9 mouse cellular contexts compared by ENCODE assay signal in genomic region chr7:142316558-142316957, GRCm38 (mm10). TPM values are rescaled to one million over a fixed set of nuclear protein-coding genes. Genes with fewer than 3 reads are reported as not detected.
A peak's percentile ranks its signal among the peaks of the same experiment; 100 is the strongest.
DNase-seq lines count a peak whose midpoint lies in the region; ATAC-seq and TF ChIP-seq lines count a peak whose summit lies in the region.
"Had no signal": no experiment of that assay in that cellular context is flagged by ENCODE, and none has a peak within 500 bp of the region (broad histone marks: within the 10 kb centered on the region; RNA-seq: fewer than 3 reads in every experiment).

No protein-coding gene starts in this region.

- H3K4me1 ChIP-seq in testis, adult 2 months (ENCODE audit: control insufficient read depth, insufficient read depth, low read length), result no peaks in the 10 kb centered on the region
- peaks cover 41% of the 10 kb centered on the region for H3K4me1 ChIP-seq in heart, embryonic 12.5 days (replicated peaks)
- peaks cover 14% of the 10 kb centered on the region for H3K4me1 ChIP-seq in midbrain, embryonic 14.5 days (ENCODE audit: control insufficient read depth, insufficient read depth, low read length)

- ATAC-seq in heart, embryonic 12.5 days (ENCODE audit: insufficient number of reproducible peaks, low FRiP score), result 0 out of 2 replicates have a peak, but pooled peaks have one; percentile 69
- no peak for ATAC-seq in midbrain, embryonic 14.5 days (ENCODE audit: low FRiP score, low TSS enrichment)

- no peak overlapping the region for H3K9ac ChIP-seq in heart, embryonic 12.5 days
- H3K9ac ChIP-seq in midbrain, embryonic 14.5 days (replicated peaks; ENCODE audit: low read length), result no peak overlapping the region

- no peaks in the 10 kb centered on the region for H3K36me3 ChIP-seq in testis, adult 2 months (ENCODE audit: control insufficient read depth, insufficient read depth, low read length)
- no peaks in the 10 kb centered on the region for H3K36me3 ChIP-seq in heart, embryonic 12.5 days
- H3K36me3 ChIP-seq in midbrain, embryonic 14.5 days (ENCODE audit: control insufficient read depth, insufficient read depth, low read length), result no peaks in the 10 kb centered on the region

- peak; percentile 50; the same call in 1 of the 2 replicates for TF ChIP-seq CTCF in testis, adult 2 months (IDR thresholded peaks at IDR 0.05; ENCODE audit: control insufficient read depth, insufficient read depth, insufficient replicate concordance, low read depth, low read length)

- no peak overlapping the region for H3K4me2 ChIP-seq in heart, embryonic 12.5 days
- H3K4me2 ChIP-seq in midbrain, embryonic 14.5 days (ENCODE audit: low read length), result no peak overlapping the region

- TF ChIP-seq POLR2A in testis, adult 2 months (IDR thresholded peaks at IDR 0.05; ENCODE audit: control insufficient read depth, low read depth, low read length), result no peak

- H3K9me3 ChIP-seq in heart, embryonic 12.5 days (replicated peaks), result no peaks in the 10 kb centered on the region
- H3K9me3 ChIP-seq in midbrain, embryonic 14.5 days (ENCODE audit: control insufficient read depth, low read length), result no peaks in the 10 kb centered on the region

- H3K4me3 ChIP-seq in testis, adult 2 months (ENCODE audit: control insufficient read depth, low read depth, low read length), result no peak overlapping the region
- no peak overlapping the region for H3K4me3 ChIP-seq in heart, embryonic 12.5 days
- no peak overlapping the region for H3K4me3 ChIP-seq in midbrain, embryonic 14.5 days (replicated peaks; ENCODE audit: low read depth, low read length)

- DNase-seq in adrenal gland, adult (ENCODE audit: inconsistent age in 2 of 2, low spot score in 1 of 2), result peak; percentile 33 to 79
- no peak for DNase-seq in adrenal gland, adult 2 months
- no peak for DNase-seq in testis, postnatal 14 days (ENCODE audit: low spot score)
- peak; percentile 65 to 67 for DNase-seq in layer of hippocampus, postnatal 10 days (ENCODE audit: low spot score in 2 of 2)
- peak; percentile 82 for DNase-seq in midbrain, embryonic 14.5 days
- DNase-seq in thymus, postnatal 36 days, result peak; percentile 47 to 52

- no peak overlapping the region for H3K27ac ChIP-seq in testis, adult 2 months (ENCODE audit: control insufficient read depth, insufficient read depth, low read depth, low read length)
- H3K27ac ChIP-seq in heart, embryonic 12.5 days (ENCODE audit: poor library complexity, severe bottlenecking), result 0 out of 2 replicates have a peak overlapping the region, but pooled peaks have one; percentile 48
- H3K27ac ChIP-seq in midbrain, embryonic 14.5 days (replicated peaks; ENCODE audit: low read depth, low read length), result no peak overlapping the region

- H3K27me3 ChIP-seq in testis, adult 2 months (ENCODE audit: control insufficient read depth, insufficient read depth, low read length), result no peaks in the 10 kb centered on the region
- no peaks in the 10 kb centered on the region for H3K27me3 ChIP-seq in heart, embryonic 12.5 days (replicated peaks)
- no peaks in the 10 kb centered on the region for H3K27me3 ChIP-seq in midbrain, embryonic 14.5 days (ENCODE audit: control insufficient read depth, insufficient read depth, low read length)

- WGBS in heart, embryonic 12.5 days, result 23% methylated on average over 6 of the region's 6 CpGs
- 50% methylated on average over 6 of the region's 6 CpGs for WGBS in midbrain, embryonic 14.5 days

RNA-seq across cellular contexts. Expression of gene Krtap5-4, which starts 13.2 kb away (rescaled TPM):
- not detected for total RNA-seq in adrenal gland, adult 2 months (2021)
- not detected in 2 replicates for polyA plus RNA-seq in adrenal gland, adult 2 months (2012; rRNA removed)
- not detected in 2 replicates for polyA plus RNA-seq in testis, adult 2 months (2012; rRNA removed)
- polyA plus RNA-seq in heart, embryonic 12.5 days (2016; fragmentation: Nextera tagmentation; extraction: Ambion mirVana), result not detected in 2 replicates
- not detected for total RNA-seq in layer of hippocampus, postnatal 10 days (2021)
- not detected in 2 replicates for polyA plus RNA-seq in midbrain, embryonic 14.5 days (2014; fragmentation: Nextera tagmentation; extraction: Ambion mirVana)

RNA-seq across cellular contexts. Expression of gene Krtap5-1, which starts 19.6 kb away (rescaled TPM):
- total RNA-seq in adrenal gland, adult 2 months (2021), result not detected
- polyA plus RNA-seq in adrenal gland, adult 2 months (2012; rRNA removed), result not detected in 2 replicates
- polyA plus RNA-seq in testis, adult 2 months (2012; rRNA removed), result not detected in 2 replicates
- polyA plus RNA-seq in heart, embryonic 12.5 days (2016; fragmentation: Nextera tagmentation; extraction: Ambion mirVana), result not detected in 2 replicates
- total RNA-seq in layer of hippocampus, postnatal 10 days (2021), result not detected
- polyA plus RNA-seq in midbrain, embryonic 14.5 days (2014; fragmentation: Nextera tagmentation; extraction: Ambion mirVana), result not detected in 2 replicates
- polyA plus RNA-seq: C2C12 had no signal

RNA-seq across cellular contexts. Expression of gene Gm4559, which starts 42.4 kb away (rescaled TPM):
- total RNA-seq in adrenal gland, adult 2 months (2021), result not detected
- not detected in 2 replicates for polyA plus RNA-seq in adrenal gland, adult 2 months (2012; rRNA removed)
- not detected in 2 replicates for polyA plus RNA-seq in testis, adult 2 months (2012; rRNA removed)
- polyA plus RNA-seq in heart, embryonic 12.5 days (2016; fragmentation: Nextera tagmentation; extraction: Ambion mirVana), result not detected in 2 replicates
- not detected for total RNA-seq in layer of hippocampus, postnatal 10 days (2021)
- polyA plus RNA-seq in midbrain, embryonic 14.5 days (2014; fragmentation: Nextera tagmentation; extraction: Ambion mirVana), result not detected in 2 replicates
- polyA plus RNA-seq: C2C12 had no signal

RNA-seq across cellular contexts. Expression of gene Ifitm10, which starts 57.0 kb away (rescaled TPM):
- 1 to 10 TPM; 3.0 to 5.8 TPM for total RNA-seq in adrenal gland, adult 2 months (2021)
- polyA plus RNA-seq in adrenal gland, adult 2 months (2012; rRNA removed), result 12.0 and 15.2 TPM in 2 replicates
- 0.20 TPM in 1 of 2 replicates, not detected in the other for polyA plus RNA-seq in testis, adult 2 months (2012; rRNA removed)
- polyA plus RNA-seq in heart, embryonic 12.5 days (2016; fragmentation: Nextera tagmentation; extraction: Ambion mirVana), result 5.4 and 7.4 TPM in 2 replicates
- total RNA-seq in layer of hippocampus, postnatal 10 days (2021), result 10 to 100 TPM; 21.0 to 24.6 TPM
- 3.9 and 6.1 TPM in 2 replicates for polyA plus RNA-seq in midbrain, embryonic 14.5 days (2014; fragmentation: Nextera tagmentation; extraction: Ambion mirVana)

RNA-seq across cellular contexts. Expression of gene Gm2431, which starts 58.4 kb away (rescaled TPM):
- not detected for total RNA-seq in adrenal gland, adult 2 months (2021)
- polyA plus RNA-seq in adrenal gland, adult 2 months (2012; rRNA removed), result not detected in 2 replicates
- polyA plus RNA-seq in testis, adult 2 months (2012; rRNA removed), result not detected in 2 replicates
- polyA plus RNA-seq in heart, embryonic 12.5 days (2016; fragmentation: Nextera tagmentation; extraction: Ambion mirVana), result not detected in 2 replicates
- total RNA-seq in layer of hippocampus, postnatal 10 days (2021), result not detected
- polyA plus RNA-seq in midbrain, embryonic 14.5 days (2014; fragmentation: Nextera tagmentation; extraction: Ambion mirVana), result not detected in 2 replicates
- polyA plus RNA-seq: C2C12 had no signal

Comparison
In these comparisons a context has a peak if more than half of its experiments do, and no peak if none do; other contexts are left out.
1. DNase-seq: peak in adrenal gland, adult (2 of 2), layer of hippocampus, postnatal 10 days (2 of 2), midbrain, embryonic 14.5 days (single experiment) and thymus, postnatal 36 days (2 of 2); none in adrenal gland, adult 2 months (single experiment) and testis, postnatal 14 days (single experiment).